Mouse (Mus musculus) MEL (cell line): ENCODE results near the gene Haghl. TPM values are rescaled to one million over a fixed set of nuclear protein-coding genes. Genes with fewer than 3 reads are reported as not detected.

Experiments
- DNase-seq: peaks from one replicate; pipeline ENCODE4 v3.0.0; 2011; ENCODE audit warnings: low read depth, low spot score
- H3K27ac ChIP-seq: 2 replicates; pipeline ENCODE4 v1.5.1; 2012; ENCODE audit warnings: low read depth, mild to moderate bottlenecking, control low read depth, low read length, moderate library complexity; ENCODE audit not compliant: control insufficient read depth
- H3K27me3 ChIP-seq, 2 experiments: fragments of 150-350 bp in 1 of 2; sonication (generic) in 1 of 2; 2 replicates each; pipeline ENCODE4 v1.6.1; 2012; ENCODE audit warnings: low read length in 2 of 2, mild to moderate bottlenecking in 2 of 2, improper control_type of control experiment in 1 of 2, moderate library complexity in 1 of 2; ENCODE audit not compliant: insufficient read depth in 2 of 2, control insufficient read depth in 1 of 2
- H3K36me3 ChIP-seq, 2 experiments: 2 replicates each; pipeline ENCODE4 v1.6.1; 2012 to 2014; ENCODE audit warnings: low read length in 2 of 2, improper control_type of control experiment in 1 of 2, inconsistent platforms in 1 of 2, mild to moderate bottlenecking in 1 of 2; ENCODE audit not compliant: insufficient read depth in 2 of 2, control insufficient read depth in 1 of 2
- H3K4me1 ChIP-seq, 2 experiments: fragments of 150-350 bp in 1 of 2; sonication (generic) in 1 of 2; 2 replicates each; pipeline ENCODE4 v1.6.1; 2012; ENCODE audit warnings: low read length in 2 of 2, improper control_type of control experiment in 1 of 2, mild to moderate bottlenecking in 1 of 2; ENCODE audit not compliant: insufficient read depth in 2 of 2, control insufficient read depth in 1 of 2
- H3K4me3 ChIP-seq, 2 experiments: fragments of 150-350 bp in 1 of 2; sonication (generic) in 1 of 2; 2 replicates each; pipeline ENCODE4 v1.5.1; 2012; ENCODE audit warnings: low read depth in 2 of 2, low read length in 2 of 2, mild to moderate bottlenecking in 2 of 2, moderate library complexity in 2 of 2, control low read depth in 1 of 2, improper control_type of control experiment in 1 of 2; ENCODE audit not compliant: control insufficient read depth in 1 of 2, insufficient read depth in 1 of 2
- H3K79me2 ChIP-seq: 2 replicates; pipeline ENCODE4 v1.6.1; 2012; ENCODE audit warnings: mild to moderate bottlenecking, low read length, moderate library complexity; ENCODE audit not compliant: control insufficient read depth, poor library complexity, insufficient read depth
- H3K9ac ChIP-seq: 2 replicates; pipeline ENCODE4 v1.6.1; 2012; ENCODE audit warnings: low read depth, mild to moderate bottlenecking, control low read depth, low read length, moderate library complexity; ENCODE audit not compliant: control insufficient read depth, poor library complexity, severe bottlenecking
- H3K9me3 ChIP-seq: fragments of 150-350 bp; sonication (generic); replicated peaks from 2 replicates; pipeline ENCODE4 v1.6.1; 2012; ENCODE audit warnings: mild to moderate bottlenecking, low read length, improper control_type of control experiment, moderate library complexity; ENCODE audit not compliant: insufficient read depth
- BHLHE40 ChIP-seq: IDR thresholded peaks from 2 replicates; pipeline ENCODE4 v1.6.1; 2012; ENCODE audit warnings: low read depth, mild to moderate bottlenecking, inconsistent platforms, low read length, improper control_type of control experiment, borderline replicate concordance
- CHD1 ChIP-seq: IDR thresholded peaks from 2 replicates; pipeline ENCODE4 v1.6.1; 2012; ENCODE audit warnings: low read depth, mild to moderate bottlenecking, inconsistent platforms, low read length, improper control_type of control experiment
- E2F4 ChIP-seq: IDR thresholded peaks from 2 replicates; pipeline ENCODE4 v1.6.1; 2011; ENCODE audit warnings: low read depth, low read length, improper control_type of control experiment, borderline replicate concordance
- GABPA ChIP-seq: IDR thresholded peaks from 2 replicates; pipeline ENCODE4 v1.6.1; 2012; ENCODE audit warnings: low read depth, mild to moderate bottlenecking, inconsistent platforms, low read length, improper control_type of control experiment, moderate library complexity
- HCFC1 ChIP-seq: IDR thresholded peaks from 2 replicates; pipeline ENCODE4 v1.6.1; 2012; ENCODE audit warnings: low read depth, mild to moderate bottlenecking, inconsistent platforms, low read length, improper control_type of control experiment, moderate library complexity
- JUND ChIP-seq: IDR thresholded peaks from 2 replicates; pipeline ENCODE4 v1.6.1; 2011; ENCODE audit warnings: low read depth, mild to moderate bottlenecking, improper control_type of control experiment, low read length
- KAT2A ChIP-seq: conservative IDR thresholded peaks from 2 replicates; pipeline ENCODE4 v1.6.1; 2012; ENCODE audit warnings: low read depth, low read length, improper control_type of control experiment, inconsistent platforms
- MAFK ChIP-seq: IDR thresholded peaks from 2 replicates; pipeline ENCODE4 v1.6.1; 2011; ENCODE audit warnings: low read depth, mild to moderate bottlenecking, low read length, improper control_type of control experiment, borderline replicate concordance
- MAX ChIP-seq: IDR thresholded peaks from 2 replicates; pipeline ENCODE4 v1.6.1; 2011; ENCODE audit warnings: low read length, improper control_type of control experiment
- MEF2A ChIP-seq: IDR thresholded peaks from 2 replicates; pipeline ENCODE4 v1.6.1; 2014; ENCODE audit warnings: low read depth, mild to moderate bottlenecking, inconsistent platforms, low read length, improper control_type of control experiment; ENCODE audit not compliant: poor library complexity, insufficient replicate concordance, severe bottlenecking; ENCODE audit errors: extremely low read depth
- MXI1 ChIP-seq: IDR thresholded peaks from 2 replicates; pipeline ENCODE4 v1.6.1; 2011; ENCODE audit warnings: mild to moderate bottlenecking, low read depth, low read length, improper control_type of control experiment
- MYC ChIP-seq: IDR thresholded peaks from 2 replicates; pipeline ENCODE4 v1.6.1; 2011; ENCODE audit warnings: low read depth, mild to moderate bottlenecking, low read length, improper control_type of control experiment, moderate library complexity
- NRF1 ChIP-seq: IDR thresholded peaks from 2 replicates; pipeline ENCODE4 v1.6.1; 2014; ENCODE audit warnings: low read depth, mild to moderate bottlenecking, inconsistent platforms, low read length, improper control_type of control experiment, moderate library complexity; ENCODE audit not compliant: poor library complexity, insufficient read depth, severe bottlenecking
- POLR2A ChIP-seq, 2 experiments: IDR thresholded peaks; 2 replicates each; pipeline ENCODE4 v1.6.1; 2011 to 2012; ENCODE audit warnings: low read length in 2 of 2, mild to moderate bottlenecking in 2 of 2, control low read depth in 1 of 2, improper control_type of control experiment in 1 of 2, low read depth in 1 of 2, moderate library complexity in 1 of 2; ENCODE audit not compliant: control insufficient read depth in 1 of 2, insufficient read depth in 1 of 2, poor library complexity in 1 of 2
- POLR2AphosphoS2 ChIP-seq: IDR thresholded peaks from 2 replicates; pipeline ENCODE4 v1.6.1; 2011; ENCODE audit warnings: low read length, improper control_type of control experiment
- POLR2AphosphoS5 ChIP-seq: IDR thresholded peaks from 2 replicates; pipeline ENCODE4 v1.6.1; 2012; ENCODE audit warnings: low read depth, borderline replicate concordance, mild to moderate bottlenecking, inconsistent platforms, low read length, moderate library complexity, mixed read lengths
- RAD21 ChIP-seq: IDR thresholded peaks from 2 replicates; pipeline ENCODE4 v1.6.1; 2011; ENCODE audit warnings: mild to moderate bottlenecking, low read depth, low read length, improper control_type of control experiment
- SIN3A ChIP-seq: IDR thresholded peaks from 2 replicates; pipeline ENCODE4 v1.6.1; 2012; ENCODE audit warnings: low read length, improper control_type of control experiment, inconsistent platforms
- TBP ChIP-seq: IDR thresholded peaks from 2 replicates; pipeline ENCODE4 v1.8.0; 2011; ENCODE audit warnings: low read depth, low read length, improper control_type of control experiment
- UBTF ChIP-seq: IDR thresholded peaks from 2 replicates; pipeline ENCODE4 v1.6.1; 2012; ENCODE audit warnings: low read depth, mild to moderate bottlenecking, inconsistent platforms, low read length, improper control_type of control experiment, moderate library complexity, borderline replicate concordance; ENCODE audit not compliant: insufficient read depth
- USF1 ChIP-seq: IDR thresholded peaks from 2 replicates; pipeline ENCODE4 v1.6.1; 2014; ENCODE audit warnings: low read depth, mild to moderate bottlenecking, inconsistent platforms, low read length, improper control_type of control experiment, moderate library complexity
- USF2 ChIP-seq, 2 experiments: IDR thresholded peaks; 2 replicates each; pipeline ENCODE4 v1.6.1; 2011 to 2012; ENCODE audit warnings: improper control_type of control experiment in 2 of 2, low read length in 2 of 2, borderline replicate concordance in 1 of 2, inconsistent platforms in 1 of 2, low read depth in 1 of 2, mild to moderate bottlenecking in 1 of 2; ENCODE audit not compliant: insufficient read depth in 1 of 2
- ZKSCAN1 ChIP-seq: IDR thresholded peaks from 2 replicates; pipeline ENCODE4 v1.6.1; 2012; ENCODE audit warnings: low read depth, mild to moderate bottlenecking, inconsistent platforms, low read length, improper control_type of control experiment, moderate library complexity
- ZNF384 ChIP-seq: IDR thresholded peaks from 2 replicates; pipeline ENCODE4 v1.6.1; 2012; ENCODE audit warnings: low read depth, mild to moderate bottlenecking, inconsistent platforms, low read length, improper control_type of control experiment
- polyA plus RNA-seq, 2 experiments: library from polyadenylated mRNA; stranded (reverse) in 1 of 2; unstranded in 1 of 2; fragments of >175 nt in 1 of 2; fragments of >200 nt in 1 of 2; gene quantifications; 2 replicates each; pipeline versions ENCODE4 v1.2.1 to v1.2.4; 2012; ENCODE audit warnings: low replicate concordance in 2 of 2, low read depth in 1 of 2; ENCODE audit not compliant: insufficient read length in 2 of 2, insufficient read depth in 1 of 2, missing spikeins in 1 of 2
- total RNA-seq: library from RNA; depleted of rRNA; stranded (reverse); fragments of 300-350 nt; gene quantifications from 2 replicates; pipeline ENCODE4 v1.2.3, GENCODE M21; 2012

The Haghl gene
- total and polyA plus RNA-seq, 3 experiments, result 10.7 to 13.2 TPM; not detected in 1

DNA sequence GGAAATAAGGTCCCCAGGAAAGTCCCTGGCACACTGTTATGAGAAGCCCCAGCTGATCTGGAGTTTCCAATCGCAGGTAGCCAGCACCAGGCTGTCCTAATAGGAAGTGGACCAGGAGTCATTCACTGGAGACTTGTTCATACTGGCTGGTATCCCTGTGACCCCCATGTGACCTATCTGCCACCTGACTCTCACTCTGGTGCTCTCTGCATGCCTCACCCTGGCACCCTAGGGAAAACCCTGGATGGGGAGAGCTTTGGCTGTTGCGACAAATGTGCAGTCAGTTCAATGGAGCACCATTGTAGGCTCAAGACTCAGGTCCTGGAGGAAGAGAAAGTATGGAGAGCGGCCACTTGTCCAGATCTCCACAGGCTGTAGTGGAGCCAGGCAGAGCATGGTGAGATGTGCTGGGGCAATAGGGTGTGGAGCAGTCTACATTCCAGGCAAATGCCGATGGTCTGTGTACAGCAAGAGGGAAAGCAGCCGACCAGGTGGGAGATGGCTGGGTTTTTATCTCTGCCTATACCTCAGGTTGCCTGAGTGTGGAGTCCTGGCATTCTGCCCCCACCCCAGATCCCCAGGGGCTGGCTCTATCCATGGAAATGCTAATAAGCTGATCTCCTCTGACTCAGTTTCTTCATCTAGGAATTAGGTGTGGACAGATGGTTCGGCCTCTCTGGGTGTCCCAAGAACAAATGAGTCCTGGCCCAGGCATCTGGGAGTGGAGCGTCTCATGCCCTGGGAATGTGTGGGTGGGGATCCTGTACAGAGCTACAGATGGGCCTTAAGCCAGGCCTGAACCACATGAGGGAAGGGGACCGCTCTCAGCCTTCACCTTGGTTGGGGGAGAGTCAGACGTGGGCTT lies 28.9 kb downstream of the Haghl start:
- Histone ChIP-seq H3K79me2 (no peaks in the 10 kb centered on the region), H3K9ac (no peak overlapping the region), H3K4me1 (no peaks in the 10 kb centered on the region), H3K4me3 (no peak overlapping the region), H3K36me3 (no peaks in the 10 kb centered on the region), H3K27me3 (peaks cover 0 to 10% of the 10 kb centered on the region in 2 experiments; a peak in 3 of 4 replicates), H3K27ac (no peak overlapping the region), H3K9me3 (no peaks in the 10 kb centered on the region)
- no peak for DNase-seq
- no peak for TF ChIP-seq JUND
- no peak for TF ChIP-seq POLR2AphosphoS5
- no peak for TF ChIP-seq USF2 (IDR thresholded peaks at IDR 0.05; ENCODE audit: borderline replicate concordance in 1 of 2, insufficient read depth in 1 of 2, low read depth in 1 of 2, low read length in 2 of 2)
- no peak for TF ChIP-seq POLR2AphosphoS2
- no peak for TF ChIP-seq MAX
- TF ChIP-seq MXI1, result no peak
- TF ChIP-seq KAT2A, result no peak
- no peak for TF ChIP-seq RAD21
- TF ChIP-seq ZKSCAN1, result no peak
- no peak for TF ChIP-seq SIN3A
- TF ChIP-seq MAFK, result no peak
- no peak for TF ChIP-seq TBP
- no peak for TF ChIP-seq USF1
- TF ChIP-seq GABPA, result no peak
- no peak for TF ChIP-seq MYC
- TF ChIP-seq NRF1, result no peak
- TF ChIP-seq HCFC1, result no peak

DNA sequence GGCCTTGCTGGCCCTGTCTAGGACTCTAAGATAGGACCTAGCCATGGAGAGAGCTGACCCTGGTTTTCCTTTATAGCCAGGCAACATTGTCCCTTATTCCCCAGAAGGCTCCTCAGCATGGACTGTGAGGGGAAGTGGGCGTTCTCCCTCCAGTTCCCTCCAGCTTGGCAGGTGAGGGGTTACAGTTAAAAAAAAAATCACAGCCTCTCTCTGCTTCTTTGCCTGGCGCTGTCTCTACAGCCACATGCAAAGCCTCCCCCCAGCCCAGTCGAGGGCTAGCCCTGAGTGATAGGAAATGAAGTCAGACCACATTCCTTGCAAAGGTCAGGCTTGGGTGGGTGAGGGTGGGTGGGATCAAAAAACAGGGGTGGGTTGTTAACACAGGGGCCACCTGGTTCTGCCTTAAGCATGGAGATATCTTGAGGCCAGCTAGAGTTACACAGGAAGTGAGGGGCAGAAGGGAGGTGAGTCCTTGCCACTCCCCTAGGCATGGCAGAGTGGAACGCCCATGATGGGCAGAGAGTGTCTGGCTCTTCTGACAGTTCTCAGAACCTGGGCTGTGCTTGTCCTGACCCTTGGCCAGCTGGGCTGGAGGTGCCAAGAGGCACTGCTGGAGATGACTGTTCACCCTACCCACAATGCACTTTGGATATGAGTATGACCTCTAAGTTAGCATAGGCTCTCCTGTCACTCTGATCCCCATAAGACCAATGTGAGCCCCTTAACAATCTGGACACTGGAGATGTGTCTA lies 29.7 kb downstream of the Haghl start:
- Histone ChIP-seq H3K4me1 (no peaks in the 10 kb centered on the region), H3K27me3 (peaks cover 0 to 10% of the 10 kb centered on the region in 2 experiments; a peak in 3 of 4 replicates), H3K4me3 (no peak overlapping the region), H3K79me2 (no peaks in the 10 kb centered on the region), H3K9me3 (no peaks in the 10 kb centered on the region), H3K27ac (no peak overlapping the region), H3K36me3 (no peaks in the 10 kb centered on the region), H3K9ac (no peak overlapping the region)
- DNase-seq, result no peak
- TF ChIP-seq BHLHE40 (no peak), MXI1 (no peak), UBTF (no peak), KAT2A (no peak), POLR2AphosphoS2 (no peak), E2F4 (no peak), POLR2A (IDR thresholded peaks at IDR 0.05; ENCODE audit: control insufficient read depth in 1 of 2, insufficient read depth in 1 of 2, low read depth in 1 of 2, low read length in 2 of 2, poor library complexity in 1 of 2) (no peak), ZNF384 (no peak), USF1 (no peak), TBP (no peak), RAD21 (no peak), MAX (no peak), MYC (no peak), HCFC1 (no peak), MAFK (no peak), MEF2A (no peak), CHD1 (no peak)
